5 mouse cellular contexts compared by ENCODE assay signal in genomic region chr16:13772051-13772450, GRCm38 (mm10). TPM values are rescaled to one million over a fixed set of nuclear protein-coding genes. Genes with fewer than 3 reads are reported as not detected.
"Had no signal": no experiment of that assay in that cellular context is flagged by ENCODE, and none has a peak within 500 bp of the region (broad histone marks: within the 10 kb centered on the region; RNA-seq: fewer than 3 reads in every experiment).

No protein-coding gene starts in this region.

RNA-seq across cellular contexts. Expression of gene Pla2g10, which starts 41.3 kb away (rescaled TPM):
- polyA plus RNA-seq: liver, postnatal 0 days; lung, adult 2 months; macrophage; midbrain, postnatal 0 days; neural tube, embryonic 11.5 days had no signal
